Mouse (Mus musculus): ENCODE results near the gene Plekhj1. TPM values are rescaled to one million over a fixed set of nuclear protein-coding genes. Genes with fewer than 3 reads are reported as not detected.

Plekhj1 gene
- polyA plus RNA-seq, 1 experiment from 2014 or later = 197 TPM

DNA sequence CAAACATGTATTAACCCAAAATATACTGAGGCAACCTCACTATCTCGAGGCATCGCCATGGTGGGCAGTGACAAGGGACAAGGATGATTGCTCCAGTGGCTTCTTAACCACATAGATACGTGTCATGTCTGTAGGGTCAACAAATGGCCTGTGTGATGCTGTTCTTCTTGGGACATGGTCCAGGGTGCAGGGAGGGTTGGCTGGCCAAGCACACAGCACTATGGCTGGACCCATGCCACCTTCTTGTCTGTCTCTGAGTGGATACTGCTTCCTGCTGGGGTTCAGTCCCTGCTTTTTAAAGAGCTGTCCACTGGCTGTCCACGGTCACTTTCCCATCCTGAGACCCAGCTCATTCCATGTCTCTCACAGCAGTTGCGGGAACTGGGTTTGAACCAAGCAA lies 21.3 kb downstream of the Plekhj1 start:
- Histone ChIP-seq H3K36me3 (replicated peaks) (peaks cover 99% of the 10 kb centered on the region), H3K4me1 (no peaks in the 10 kb centered on the region), H3K27ac (no peak overlapping the region), H3K9me3 (no peaks in the 10 kb centered on the region), H3K4me3 (no peak overlapping the region), H3K27me3 (ENCODE audit: poor library complexity, severe bottlenecking) (no peaks in the 10 kb centered on the region)
- WGBS = 94% methylated on average over 5 of the region's 5 CpGs
- no peak for DNase-seq (ENCODE audit: extremely low spot score, low spot score)

DNA sequence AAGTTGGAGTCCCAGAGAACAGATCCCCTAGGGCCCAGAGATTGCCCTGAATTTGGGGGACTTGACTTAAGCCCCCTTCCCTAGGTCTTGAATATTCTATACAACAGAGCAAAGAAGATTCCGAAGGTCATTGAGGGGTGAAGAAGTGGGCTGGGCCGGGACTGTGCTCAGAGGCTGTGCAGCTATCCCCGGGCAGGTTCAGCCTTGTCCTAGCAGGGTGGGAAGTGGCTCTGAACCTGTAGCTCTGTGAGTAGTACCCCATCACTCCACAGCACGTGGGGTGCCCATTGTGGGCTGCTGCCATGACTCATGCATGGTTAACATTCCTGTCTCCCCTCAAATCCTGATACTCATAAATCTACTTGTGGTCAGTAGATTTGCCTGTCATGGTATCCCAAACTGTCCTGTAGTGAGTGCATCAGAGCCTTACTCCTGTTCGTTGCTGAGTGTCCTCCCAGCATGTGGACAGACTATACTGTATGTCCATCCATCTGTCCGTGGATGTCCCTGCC lies 22.0 kb downstream of the Plekhj1 start:
- 89% methylated on average over 6 of the region's 6 CpGs for WGBS
- no peaks in the 10 kb centered on the region for H3K27me3 ChIP-seq (ENCODE audit: poor library complexity, severe bottlenecking)
- DNase-seq (ENCODE audit: extremely low spot score, low spot score) = no peak
- peaks cover 99% of the 10 kb centered on the region for H3K36me3 ChIP-seq (replicated peaks)
- H3K4me3 ChIP-seq = no peak overlapping the region
- no peaks in the 10 kb centered on the region for H3K4me1 ChIP-seq
- no peaks in the 10 kb centered on the region for H3K9me3 ChIP-seq
- no peak overlapping the region for H3K27ac ChIP-seq

- Histone ChIP-seq H3K27me3 (ENCODE audit: poor library complexity, severe bottlenecking) (no peaks in the 10 kb centered on the region), H3K9me3 (no peaks in the 10 kb centered on the region), H3K27ac (no peak overlapping the region), H3K4me1 (no peaks in the 10 kb centered on the region), H3K4me3 (no peak overlapping the region), H3K36me3 (replicated peaks) (peaks cover 99% of the 10 kb centered on the region)
- DNase-seq (ENCODE audit: extremely low spot score, low spot score) = no peak
- WGBS = 91% methylated on average over 4 of the region's 4 CpGs
Measured at GRCm38 (mm10) chr10:80775731-80776130, 22.7 kb downstream of the Plekhj1 start.

DNA sequence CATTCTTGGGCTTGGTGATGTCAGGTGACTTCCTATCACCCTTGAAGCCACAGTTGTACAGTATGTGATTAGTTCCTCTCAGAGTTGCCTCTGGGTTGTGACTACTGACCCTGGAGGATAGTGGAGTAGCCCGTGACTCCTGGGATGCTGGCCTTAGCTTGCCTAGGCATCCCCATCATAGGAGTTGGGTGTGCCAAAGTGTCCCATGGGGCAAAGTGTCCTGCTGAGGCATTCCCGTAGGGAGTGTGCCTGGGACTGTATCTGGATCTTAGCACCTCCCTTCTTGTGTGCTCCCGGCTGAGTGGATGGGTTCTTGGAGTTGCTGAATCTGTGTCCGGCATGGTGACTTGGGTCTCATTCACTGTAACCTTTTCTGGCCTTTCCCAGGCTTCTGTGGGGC lies 23.4 kb downstream of the Plekhj1 start:
- no peak for DNase-seq (ENCODE audit: extremely low spot score, low spot score)
- H3K4me1 ChIP-seq = no peaks in the 10 kb centered on the region
- no peaks in the 10 kb centered on the region for H3K27me3 ChIP-seq (ENCODE audit: poor library complexity, severe bottlenecking)
- peaks cover 100% of the 10 kb centered on the region for H3K36me3 ChIP-seq (replicated peaks)
- H3K27ac ChIP-seq = no peak overlapping the region
- 93% methylated on average over 4 of the region's 4 CpGs for WGBS
- H3K4me3 ChIP-seq = no peak overlapping the region
- no peaks in the 10 kb centered on the region for H3K9me3 ChIP-seq

GRCm38 (mm10) chr10:80774549-80774948 lies 23.9 kb downstream of the Plekhj1 start:
- Histone ChIP-seq H3K27me3 (ENCODE audit: poor library complexity, severe bottlenecking) (no peaks in the 10 kb centered on the region), H3K27ac (no peak overlapping the region), H3K36me3 (replicated peaks) (peaks cover 100% of the 10 kb centered on the region), H3K4me1 (no peaks in the 10 kb centered on the region), H3K9me3 (no peaks in the 10 kb centered on the region), H3K4me3 (0 out of 2 replicates have a peak overlapping the region, but pooled peaks have one; percentile 9)
- peak; percentile 66 for DNase-seq (ENCODE audit: extremely low spot score, low spot score)
- 64% methylated on average over 2 of the region's 2 CpGs for WGBS

DNA sequence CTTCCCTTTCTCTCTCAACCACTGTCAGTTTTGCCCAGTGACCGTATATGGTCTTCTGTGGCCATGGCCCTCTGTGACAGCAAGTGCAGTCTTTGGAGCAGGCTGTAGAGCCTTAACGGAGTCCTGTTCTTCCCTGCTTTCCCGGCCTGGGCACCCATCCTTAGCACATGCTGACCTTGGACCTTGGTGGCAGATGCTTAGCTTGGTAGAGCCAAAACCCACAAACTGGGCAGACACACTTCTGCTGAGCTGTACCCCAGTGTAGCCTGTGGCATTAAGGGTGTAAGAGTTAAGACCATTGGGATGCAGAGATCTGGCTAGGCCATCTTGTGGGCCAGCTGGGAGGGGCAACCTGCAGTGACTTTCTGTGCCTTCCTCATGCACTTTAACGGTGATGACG lies 24.6 kb downstream of the Plekhj1 start:
- H3K27me3 ChIP-seq (ENCODE audit: poor library complexity, severe bottlenecking) = no peaks in the 10 kb centered on the region
- H3K9me3 ChIP-seq = no peaks in the 10 kb centered on the region
- H3K4me1 ChIP-seq = no peaks in the 10 kb centered on the region
- no peak for DNase-seq (ENCODE audit: extremely low spot score, low spot score)
- WGBS = 91% methylated on average over 5 of the region's 5 CpGs
- H3K27ac ChIP-seq = no peak overlapping the region
- no peak overlapping the region for H3K4me3 ChIP-seq
- peaks cover 99% of the 10 kb centered on the region for H3K36me3 ChIP-seq (replicated peaks)

DNA sequence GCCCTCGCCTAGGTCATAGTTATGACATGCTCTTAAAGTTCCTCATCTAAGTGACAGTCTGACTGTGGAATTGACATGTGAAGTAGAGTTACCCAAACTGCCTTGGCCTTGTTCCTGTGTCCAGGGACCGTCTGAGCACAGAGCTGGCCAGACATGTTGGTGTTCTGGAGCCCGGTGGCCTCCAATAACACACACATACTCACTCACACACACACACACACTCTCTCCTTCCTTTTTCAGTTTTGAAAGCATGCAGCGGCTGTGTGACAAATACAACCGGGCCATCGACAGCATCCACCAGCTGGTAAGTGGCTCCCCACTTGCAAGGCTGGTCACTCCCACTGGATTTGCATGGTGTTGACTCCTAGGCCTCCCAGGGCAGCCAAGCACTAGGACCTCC lies 30.1 kb downstream of the Plekhj1 start:
- WGBS = 91% methylated on average over 6 of the region's 6 CpGs
- no peak overlapping the region for H3K27ac ChIP-seq
- no peak for DNase-seq (ENCODE audit: extremely low spot score, low spot score)
- no peaks in the 10 kb centered on the region for H3K27me3 ChIP-seq (ENCODE audit: poor library complexity, severe bottlenecking)
- peaks cover 97% of the 10 kb centered on the region for H3K36me3 ChIP-seq (replicated peaks)
- no peak overlapping the region for H3K4me3 ChIP-seq
- peaks cover 9% of the 10 kb centered on the region for H3K4me1 ChIP-seq
- no peaks in the 10 kb centered on the region for H3K9me3 ChIP-seq

DNA sequence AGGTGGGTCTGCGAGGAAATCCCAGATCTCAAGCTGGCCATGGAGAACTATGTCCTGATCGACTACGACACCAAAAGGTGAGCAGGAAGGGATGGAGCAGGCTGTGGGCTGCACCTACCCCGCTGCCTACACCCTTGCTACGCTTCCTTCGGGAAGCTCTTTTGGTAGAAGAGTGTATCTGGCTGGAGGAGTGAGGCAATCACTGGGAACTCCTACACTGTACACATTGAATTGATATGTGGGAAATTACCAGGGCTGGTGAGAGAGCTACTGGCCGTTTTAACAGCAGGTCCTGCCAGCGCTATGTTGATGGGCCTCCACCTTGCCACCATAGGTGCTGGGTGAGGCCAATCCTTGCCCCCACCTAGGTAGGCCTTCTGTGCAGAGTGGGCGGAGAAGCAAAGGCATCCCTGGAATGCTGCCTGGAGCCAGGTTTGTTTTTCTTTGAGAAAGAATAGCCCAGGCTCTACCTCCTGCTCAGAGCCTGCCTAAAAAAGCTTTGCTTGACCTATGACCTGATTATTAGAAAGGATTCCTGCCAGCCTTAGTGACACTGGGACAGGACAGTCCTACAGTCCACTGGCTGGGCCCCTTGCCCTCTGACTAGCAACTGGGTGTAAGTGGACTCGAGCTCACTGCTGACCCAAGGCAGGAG lies 32.1 kb downstream of the Plekhj1 start:
- Histone ChIP-seq H3K4me1 (peaks cover 15% of the 10 kb centered on the region), H3K27ac (0 out of 2 replicates have a peak overlapping the region, but pooled peaks have one; percentile 35), H3K4me3 (peak overlapping the region; percentile 9; the same call in 1 of the 2 replicates), H3K27me3 (ENCODE audit: poor library complexity, severe bottlenecking) (no peaks in the 10 kb centered on the region), H3K36me3 (replicated peaks) (peaks cover 83% of the 10 kb centered on the region), H3K9me3 (no peaks in the 10 kb centered on the region)
- DNase-seq (ENCODE audit: extremely low spot score, low spot score) = no peak
- WGBS = 78% methylated on average over 10 of the region's 10 CpGs

- H3K4me3 ChIP-seq = no peak overlapping the region
- H3K36me3 ChIP-seq (replicated peaks) = peaks cover 77% of the 10 kb centered on the region
- no peak overlapping the region for H3K27ac ChIP-seq
- H3K4me1 ChIP-seq = peaks cover 20% of the 10 kb centered on the region
- whole genome bisulfite sequencing = 90% methylated on average over 2 of the region's 2 CpGs
- DNase-seq (ENCODE audit: extremely low spot score, low spot score) = no peak
- no peaks in the 10 kb centered on the region for H3K9me3 ChIP-seq
- no peaks in the 10 kb centered on the region for H3K27me3 ChIP-seq (ENCODE audit: poor library complexity, severe bottlenecking)
Measured at GRCm38 (mm10) chr10:80765746-80766145, 32.7 kb downstream of the Plekhj1 start.

GRCm38 (mm10) chr10:80763502-80763901 lies 34.9 kb downstream of the Plekhj1 start:
- 94% methylated on average over 2 of the region's 2 CpGs for WGBS
- H3K27me3 ChIP-seq (ENCODE audit: poor library complexity, severe bottlenecking) = no peaks in the 10 kb centered on the region
- H3K4me1 ChIP-seq = peaks cover 36% of the 10 kb centered on the region
- H3K9me3 ChIP-seq = no peaks in the 10 kb centered on the region
- DNase-seq (ENCODE audit: extremely low spot score, low spot score) = no peak
- no peak overlapping the region for H3K4me3 ChIP-seq
- H3K27ac ChIP-seq = no peak overlapping the region
- H3K36me3 ChIP-seq (replicated peaks) = peaks cover 56% of the 10 kb centered on the region

GRCm38 (mm10) chr10:80761821-80762220 lies 36.6 kb downstream of the Plekhj1 start:
- no peak overlapping the region for H3K27ac ChIP-seq
- H3K4me1 ChIP-seq = peaks cover 52% of the 10 kb centered on the region
- 75% methylated on average over 3 of the region's 3 CpGs for WGBS
- H3K4me3 ChIP-seq = no peak overlapping the region
- no peaks in the 10 kb centered on the region for H3K9me3 ChIP-seq
- no peak for DNase-seq (ENCODE audit: extremely low spot score, low spot score)
- H3K27me3 ChIP-seq (ENCODE audit: poor library complexity, severe bottlenecking) = no peaks in the 10 kb centered on the region
- H3K36me3 ChIP-seq (replicated peaks) = peaks cover 40% of the 10 kb centered on the region

- no peak overlapping the region for H3K4me3 ChIP-seq
- H3K27ac ChIP-seq = no peak overlapping the region
- H3K9me3 ChIP-seq = no peaks in the 10 kb centered on the region
- H3K36me3 ChIP-seq (replicated peaks) = peaks cover 31% of the 10 kb centered on the region
- H3K27me3 ChIP-seq (ENCODE audit: poor library complexity, severe bottlenecking) = no peaks in the 10 kb centered on the region
- H3K4me1 ChIP-seq = peaks cover 53% of the 10 kb centered on the region
- no peak for DNase-seq (ENCODE audit: extremely low spot score, low spot score)
- 87% methylated on average over 4 of the region's 4 CpGs for WGBS
Measured at GRCm38 (mm10) chr10:80760596-80761524, 37.6 kb downstream of the Plekhj1 start.

DNA sequence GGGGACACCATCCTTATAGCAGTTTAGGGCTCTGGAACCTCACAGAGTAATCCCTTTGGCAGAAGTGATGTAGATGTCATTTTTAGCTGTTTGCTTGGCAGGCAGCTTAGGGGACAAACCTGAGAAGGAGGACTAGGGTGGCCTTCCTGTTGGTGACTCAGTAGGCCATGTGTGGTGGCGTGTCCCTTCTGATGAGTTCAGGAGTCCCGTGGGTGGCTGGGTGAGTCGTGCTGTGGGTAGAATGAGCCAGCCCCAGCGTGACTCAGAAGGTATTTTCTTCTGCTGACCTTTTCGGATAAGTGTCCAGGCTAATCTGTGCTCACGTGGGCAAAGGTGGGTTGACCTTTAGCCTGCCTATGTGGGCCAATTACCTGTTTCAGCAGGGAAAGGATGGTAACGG lies 39.8 kb downstream of the Plekhj1 start:
- WGBS = 89% methylated on average over 7 of the region's 7 CpGs
- peaks cover 9% of the 10 kb centered on the region for H3K36me3 ChIP-seq (replicated peaks)
- H3K27ac ChIP-seq = no peak overlapping the region
- DNase-seq (ENCODE audit: extremely low spot score, low spot score) = no peak
- 0 out of 2 replicates have a peak overlapping the region, but pooled peaks have one; percentile 1 for H3K4me3 ChIP-seq
- no peaks in the 10 kb centered on the region for H3K9me3 ChIP-seq
- H3K27me3 ChIP-seq (ENCODE audit: poor library complexity, severe bottlenecking) = no peaks in the 10 kb centered on the region
- H3K4me1 ChIP-seq = peaks cover 56% of the 10 kb centered on the region

Measured in forebrain, embryonic 10.5 days (tissue).